Mouse (Mus musculus) right cerebral cortex, postnatal 10 days (tissue): Measurements from ENCODE around the gene Ulk3.

Experiments
- DNase-seq, 2 experiments: peaks; one replicate each; pipeline ENCODE4 v3.0.0; 2021; ENCODE audit warnings: low spot score in 2 of 2

The Ulk3 gene

DNA sequence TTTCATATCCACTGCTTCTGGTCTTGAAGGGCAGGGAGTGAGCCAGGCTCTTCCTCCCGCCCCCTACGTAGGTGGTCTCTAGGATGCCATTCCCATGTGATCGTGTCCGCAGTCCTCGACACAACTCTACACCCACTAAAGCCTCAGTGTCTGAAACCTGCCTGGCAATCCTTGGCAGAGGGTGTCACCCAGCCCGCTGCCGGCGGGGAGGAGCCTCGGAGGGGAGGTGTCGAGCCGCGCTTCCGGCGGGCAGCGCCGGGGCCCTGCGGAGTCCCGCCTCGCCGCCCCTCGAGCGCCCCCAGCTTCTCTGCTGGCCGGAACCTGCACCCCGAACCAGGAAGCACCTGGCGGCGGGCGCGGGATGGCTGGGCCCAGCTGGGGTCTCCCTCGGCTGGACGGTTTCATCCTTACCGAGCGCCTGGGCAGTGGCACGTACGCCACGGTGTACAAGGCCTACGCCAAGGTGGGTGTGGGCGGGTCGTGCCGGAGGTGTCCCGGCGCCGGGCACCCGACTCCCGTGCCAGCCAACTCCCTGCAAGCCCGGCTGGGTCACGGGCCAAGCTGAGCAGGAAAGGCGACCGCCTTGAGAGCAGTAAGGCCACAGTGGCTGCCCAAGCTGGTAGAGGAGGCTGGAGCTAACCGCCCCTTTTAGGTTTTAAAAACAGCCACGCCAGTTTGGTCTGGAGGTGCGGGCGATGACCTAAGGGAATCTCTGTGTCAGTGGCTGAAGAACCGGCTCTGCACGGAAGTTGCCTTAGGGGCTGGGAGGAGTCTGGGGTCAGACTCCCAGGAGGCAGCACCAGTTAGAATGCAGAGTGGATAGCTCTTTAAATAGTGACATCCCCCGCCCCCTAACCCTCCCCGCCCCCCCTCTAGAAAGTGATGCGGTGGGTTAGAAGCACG is at the start of gene Ulk3:
Ulk3 (plus strand) TSS at position 229 of the 903 bp plus-strand sequence.
- DNase-seq, result peak; percentile 84

GRCm38 (mm10) chr9:57539550-57539949 is 49.7 kb upstream of the Ulk3 start:
- no peak for DNase-seq

DNA sequence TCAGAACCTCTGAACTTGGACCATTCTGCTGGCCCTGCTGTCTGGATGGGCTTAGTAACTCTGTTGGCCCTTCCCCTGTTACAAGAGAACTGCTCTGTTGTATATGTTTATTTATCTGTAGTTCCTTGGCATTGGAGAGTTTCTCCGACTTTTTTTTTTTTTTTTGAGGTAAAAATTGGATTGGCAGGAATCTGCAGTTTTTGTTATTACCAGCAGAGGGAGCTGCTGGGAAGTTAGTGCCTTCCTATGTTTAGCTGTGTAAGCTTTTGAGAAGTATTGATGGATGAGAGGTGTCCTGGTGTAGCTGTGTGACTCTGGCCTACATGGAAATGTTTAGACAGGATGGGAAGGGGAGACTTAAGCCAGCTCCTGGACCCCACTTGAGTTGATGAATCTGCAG is 47.9 kb upstream of the Ulk3 start:
- peak in 1 of 2 experiments; percentile 72 for DNase-seq

DNA sequence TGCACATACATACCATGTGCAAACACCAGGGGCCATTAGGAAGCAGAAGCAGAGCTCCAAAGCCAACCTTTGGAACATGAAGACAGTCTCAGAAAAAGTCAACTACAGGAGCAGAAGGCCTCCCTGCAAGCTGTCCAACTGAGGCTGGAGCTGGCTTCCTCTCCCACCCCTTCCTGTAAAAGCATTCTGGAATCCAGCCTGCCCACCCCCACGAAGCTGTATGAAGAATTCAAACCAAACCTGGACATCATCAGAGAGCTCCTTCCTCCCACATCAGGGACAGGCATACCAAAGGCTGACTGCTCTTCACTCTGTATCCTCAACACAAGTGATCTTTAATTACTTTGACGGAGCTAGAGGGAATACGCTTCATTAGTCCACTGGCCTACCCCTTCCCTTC is 45.3 kb upstream of the Ulk3 start:
- DNase-seq, result no peak

GRCm38 (mm10) chr9:57547287-57547686 is 42.0 kb upstream of the Ulk3 start:
- no peak for DNase-seq

- DNase-seq, result no peak
Measured at GRCm38 (mm10) chr9:57547869-57548268, 41.4 kb upstream of the Ulk3 start.

GRCm38 (mm10) chr9:57549186-57549585 is 40.1 kb upstream of the Ulk3 start:
- DNase-seq, result no peak

DNA sequence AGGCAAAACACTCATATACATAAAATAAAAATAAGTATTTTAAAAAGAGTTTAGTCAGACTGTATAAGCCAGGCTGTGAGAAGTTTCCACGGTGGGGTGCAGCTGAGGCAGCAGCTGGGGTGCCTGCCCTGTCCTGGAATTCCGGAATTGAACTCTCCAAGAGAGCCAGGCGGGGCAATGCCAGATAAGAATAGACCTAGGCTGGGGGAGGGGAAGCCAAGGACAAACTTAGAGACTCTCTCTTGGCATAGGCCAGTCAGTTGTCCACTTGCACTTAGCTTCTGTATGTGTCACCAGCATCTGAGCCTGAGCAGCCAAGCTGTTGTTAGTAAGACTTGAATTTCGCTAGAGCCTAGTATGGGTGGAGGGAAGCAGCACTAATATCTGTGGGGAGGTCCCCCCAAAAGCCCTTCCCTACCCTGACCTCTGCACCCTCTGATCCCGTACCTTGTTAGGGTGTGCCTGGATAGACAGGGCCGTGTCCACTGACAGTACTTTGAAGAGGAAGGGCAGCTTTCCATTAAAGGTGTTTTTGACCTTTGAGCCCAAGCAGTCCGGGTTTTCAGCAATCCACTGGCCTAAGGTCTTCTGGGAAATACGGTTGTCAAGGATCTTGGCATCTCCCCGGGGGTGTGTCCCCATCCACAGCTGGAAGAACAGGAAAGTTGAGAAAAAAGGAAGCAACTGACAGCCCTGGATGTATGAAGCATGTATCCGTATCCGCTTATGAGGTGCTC is 39.0 kb upstream of the Ulk3 start:
- DNase-seq, result no peak

- DNase-seq, result peak; percentile 82 to 88
Measured at GRCm38 (mm10) chr9:57552139-57552887, 36.9 kb upstream of the Ulk3 start, which contains the start of gene Mpi. Gene Mpi (minus strand): TSS chr9:57552763.

DNA sequence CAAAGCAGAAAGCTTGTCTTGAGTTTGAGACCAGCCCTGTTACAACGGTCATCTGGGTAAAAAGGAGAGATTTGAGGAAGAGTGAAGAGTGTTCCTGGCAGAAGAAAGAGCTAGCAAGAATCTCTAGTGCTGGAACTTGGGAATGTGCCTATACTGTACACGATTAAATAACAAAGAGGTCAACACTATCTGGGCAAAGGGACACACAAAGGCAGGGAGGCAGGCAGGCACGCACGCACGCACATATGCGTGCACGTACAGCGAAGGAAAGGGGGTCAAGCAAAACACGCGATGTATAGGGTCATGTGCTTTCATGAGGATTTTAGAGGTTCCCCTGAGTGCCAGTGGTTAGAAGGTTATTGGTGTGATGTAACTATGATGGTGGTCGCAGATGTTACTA is 36.1 kb upstream of the Ulk3 start:
- no peak for DNase-seq

- DNase-seq, result no peak
Measured at GRCm38 (mm10) chr9:57554753-57555152, 34.5 kb upstream of the Ulk3 start.

GRCm38 (mm10) chr9:57557215-57557614 is 32.0 kb upstream of the Ulk3 start:
- no peak for DNase-seq

DNA sequence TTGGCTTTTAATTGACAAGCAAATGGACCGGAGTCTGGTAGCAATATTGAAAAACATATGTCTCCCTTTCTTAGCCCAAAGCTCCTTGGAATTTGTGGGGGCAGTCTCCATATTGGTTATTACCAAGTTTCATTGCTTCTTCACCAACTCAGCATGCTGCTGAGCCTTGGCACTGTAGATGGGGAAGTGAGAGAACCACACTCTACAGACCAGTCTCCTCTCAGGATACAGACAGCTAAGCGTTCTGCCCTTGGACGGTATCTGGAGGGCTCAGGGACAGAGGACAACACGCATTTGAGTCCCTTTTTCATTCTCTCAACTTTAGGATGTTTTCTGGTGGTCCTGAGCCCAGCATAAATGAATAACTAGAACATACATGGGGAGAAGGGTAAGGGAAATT is 30.6 kb upstream of the Ulk3 start:
- DNase-seq, result no peak

- DNase-seq, result no peak
Measured at GRCm38 (mm10) chr9:57559568-57559967, 29.7 kb upstream of the Ulk3 start.

DNA sequence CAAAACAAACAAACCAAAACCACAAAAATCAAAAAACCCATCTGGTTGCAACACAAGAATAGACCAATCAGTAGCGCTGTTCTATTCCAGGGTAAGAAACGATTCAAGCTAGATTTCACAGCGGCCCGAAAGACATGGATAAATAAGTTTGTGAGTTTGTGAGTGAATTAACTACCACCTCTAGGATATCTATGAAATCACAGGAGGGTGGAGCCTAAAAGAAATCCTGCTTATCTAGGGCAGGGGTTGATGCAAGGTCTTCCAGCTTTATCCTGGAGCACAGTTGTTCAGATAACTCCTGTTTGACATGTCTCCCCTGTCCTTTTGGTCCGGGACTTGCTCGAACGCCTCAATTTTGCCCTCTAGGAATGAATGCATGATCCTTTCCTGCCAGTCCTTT is 29.0 kb upstream of the Ulk3 start:
- no peak for DNase-seq

DNA sequence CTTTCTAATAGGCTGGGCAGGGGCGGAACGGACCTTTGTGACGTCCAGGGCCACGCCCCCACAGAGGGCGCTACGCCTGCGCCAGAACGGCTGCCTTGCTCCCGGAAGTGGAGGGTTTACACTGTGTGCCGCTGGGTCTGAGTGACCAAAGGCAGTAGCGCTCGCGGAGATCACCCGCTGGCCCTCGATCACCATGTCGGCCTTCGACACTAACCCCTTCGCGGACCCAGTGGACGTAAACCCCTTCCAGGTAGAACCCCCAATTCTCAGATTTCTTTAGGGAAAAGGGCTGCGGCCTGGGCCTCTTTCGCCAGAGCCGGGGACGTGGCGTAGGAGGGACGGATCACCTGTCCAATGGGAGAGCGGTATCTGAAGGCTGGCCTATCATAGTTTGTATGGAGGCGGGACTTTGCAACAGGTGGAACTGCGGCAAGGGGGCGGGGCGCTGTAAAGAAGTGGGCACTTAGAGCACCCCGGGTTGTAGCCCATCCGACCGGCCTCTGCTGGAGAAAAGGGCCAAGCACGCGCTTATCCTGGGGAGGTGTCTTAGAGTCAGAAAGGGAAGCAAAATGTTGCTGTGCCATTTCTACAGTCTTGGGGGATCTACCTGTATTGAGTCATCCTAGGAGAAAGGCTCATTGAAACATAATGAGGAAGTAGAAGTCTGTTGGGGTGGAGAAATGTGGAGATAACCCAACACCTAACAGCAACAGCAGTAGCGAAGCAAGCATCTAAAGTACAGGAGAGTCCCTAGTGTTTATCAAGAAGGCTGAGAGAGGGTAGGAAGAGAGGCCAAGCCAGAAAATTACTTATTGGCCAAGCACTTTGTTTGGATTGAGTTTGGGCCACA is 28.2 kb upstream of the Ulk3 start, which contains the start of gene Scamp2:
Scamp2 (plus strand) TSS at position 83 of the 850 bp plus-strand sequence.
- peak; percentile 95 to 96 for DNase-seq

- DNase-seq, result no peak
Measured at GRCm38 (mm10) chr9:57561711-57562099, 27.5 kb upstream of the Ulk3 start.

DNA sequence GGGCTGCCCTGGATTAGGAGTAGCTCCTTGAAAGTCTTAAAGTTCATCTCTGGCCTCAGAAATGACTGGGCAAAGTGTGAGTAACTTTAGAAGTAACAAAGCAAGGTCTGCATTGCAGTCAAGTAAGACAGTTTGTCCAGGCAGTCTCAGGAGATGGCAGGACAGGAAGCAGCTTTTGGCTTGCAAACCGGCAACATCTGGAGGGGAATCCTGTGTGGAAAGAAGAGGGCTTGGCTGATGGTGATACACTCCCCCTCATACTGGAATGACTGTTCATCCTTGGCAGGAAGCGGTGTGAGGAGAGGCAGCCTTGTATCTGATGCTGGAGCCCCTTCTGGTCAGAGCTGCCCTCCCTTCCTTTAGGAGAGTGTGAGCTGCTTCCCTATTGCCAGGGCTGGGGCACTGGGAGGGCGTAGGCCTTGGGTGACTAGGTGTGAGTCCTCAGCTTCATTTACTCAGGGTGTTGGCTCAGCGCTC is 26.3 kb upstream of the Ulk3 start:
- no peak for DNase-seq

DNA sequence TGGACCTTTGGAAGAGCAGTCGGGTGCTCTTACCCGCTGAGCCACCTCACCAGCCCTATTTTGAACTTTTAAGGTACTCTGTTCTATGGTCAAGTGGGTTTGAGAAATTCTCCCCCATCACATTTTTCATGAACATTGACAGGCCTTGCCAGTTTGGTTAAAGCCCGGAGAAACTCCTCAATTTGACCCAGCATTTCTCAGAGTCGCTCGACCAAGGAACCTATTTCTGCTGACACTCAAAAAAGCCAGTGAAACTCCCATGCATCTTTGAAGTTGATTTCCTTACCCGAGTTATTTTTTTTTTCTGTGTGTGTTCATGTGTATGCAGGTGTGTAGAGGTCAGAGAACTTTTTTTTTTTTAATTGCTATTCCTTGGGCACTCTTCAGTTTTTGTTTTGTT is 24.6 kb upstream of the Ulk3 start:
- no peak for DNase-seq

- peak; percentile 87 to 90 for DNase-seq
Measured at GRCm38 (mm10) chr9:57565741-57566221, 23.5 kb upstream of the Ulk3 start.

DNA sequence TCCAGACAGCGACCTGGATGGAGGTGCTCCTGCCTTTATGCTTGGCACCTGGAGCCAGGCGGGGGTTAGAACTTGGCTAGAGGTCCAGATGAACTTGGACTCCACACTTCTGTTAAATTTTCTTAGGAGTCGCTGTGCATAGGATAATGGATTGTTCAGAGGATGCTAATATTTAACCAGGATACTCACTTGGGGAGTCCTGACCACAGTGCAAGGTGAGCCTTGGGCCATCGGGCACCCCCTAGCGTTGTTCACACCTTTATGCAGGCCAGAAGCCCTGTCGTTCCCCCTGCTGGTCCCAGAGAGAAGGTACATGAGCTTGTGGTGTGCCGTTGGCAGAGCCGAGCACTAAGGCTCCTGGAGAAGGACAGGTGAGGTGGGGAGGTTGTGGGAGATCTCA is 22.4 kb upstream of the Ulk3 start:
- DNase-seq, result no peak
